Mouse (Mus musculus) liver, embryonic 15.5 days (tissue): ENCODE data around the gene Cenpt. TPM values are rescaled to one million over a fixed set of nuclear protein-coding genes. Genes with fewer than 3 reads are reported as not detected.
"Not testable (repeated sequence)": the region's sequence is repeated elsewhere in the genome, so short reads cannot be mapped to it uniquely, and the experiment has no call there.

Experiments used
- ATAC-seq: fragments of 200-750 bp; cut with Nextera tagmentation; 2 replicates; pipeline ENCODE4 v1.8.0; 2017; ENCODE audit warnings: moderate number of reproducible peaks, mild to moderate bottlenecking, moderate library complexity; ENCODE audit not compliant: insufficient read depth
- H3K27ac ChIP-seq: fragments of 300-500 bp; sonication (generic); replicated peaks from 2 replicates; pipeline ENCODE4 v1.5.1; 2015; ENCODE audit warnings: mild to moderate bottlenecking, inconsistent platforms
- H3K27me3 ChIP-seq: fragments of 300-500 bp; sonication (generic); 2 replicates; pipeline ENCODE4 v1.6.1; 2015; ENCODE audit warnings: mild to moderate bottlenecking, inconsistent platforms
- H3K36me3 ChIP-seq: fragments of 300-500 bp; sonication (generic); replicated peaks from 2 replicates; pipeline ENCODE4 v1.6.1; 2015; ENCODE audit warnings: moderate library complexity, mild to moderate bottlenecking, inconsistent platforms
- H3K4me1 ChIP-seq: fragments of 300-500 bp; sonication (generic); replicated peaks from 2 replicates; pipeline ENCODE4 v1.6.1; 2015; ENCODE audit warnings: inconsistent platforms
- H3K4me2 ChIP-seq: fragments of 300-500 bp; sonication (generic); 2 replicates; pipeline ENCODE4 v1.6.1; 2015; ENCODE audit warnings: moderate library complexity, mild to moderate bottlenecking, inconsistent platforms
- H3K4me3 ChIP-seq: fragments of 300-500 bp; sonication (generic); replicated peaks from 2 replicates; pipeline ENCODE4 v1.5.1; 2015; ENCODE audit warnings: mild to moderate bottlenecking, inconsistent platforms
- H3K9ac ChIP-seq: fragments of 300-500 bp; sonication (generic); 2 replicates; pipeline ENCODE4 v1.6.1; 2015; ENCODE audit warnings: moderate library complexity, mild to moderate bottlenecking, inconsistent platforms
- H3K9me3 ChIP-seq: fragments of 300-500 bp; sonication (generic); replicated peaks from 2 replicates; pipeline ENCODE4 v1.6.1; 2016; ENCODE audit warnings: inconsistent platforms
- WGBS: fragments of 180-500 bp; shearing (Covaris S2); methylation state at CpG from one replicate; pipeline ENCODE4 v1.1.7; 2015; ENCODE audit warnings: mixed read lengths; ENCODE audit not compliant: insufficient replicate concordance; 5-methylcytosine and 5-hydroxymethylcytosine counted together
- polyA plus RNA-seq: library from polyadenylated mRNA; unstranded; fragments of >200 nt; fragmentation: Nextera tagmentation; extraction: Ambion mirVana; gene quantifications from 2 replicates; pipeline ENCODE4 v1.2.1, GENCODE M21; 2015

Cenpt gene
- polyA plus RNA-seq, 1 experiment from 2014 or later = 22.7 TPM

GRCm38 (mm10) chr8:105852146-105852729 lies 840 bp downstream of the Cenpt start:
- Histone ChIP-seq H3K9ac (no peak overlapping the region), H3K27me3 (no peaks in the 10 kb centered on the region), H3K4me3 (peak overlapping the region; percentile 80), H3K9me3 (no peaks in the 10 kb centered on the region), H3K27ac (peak overlapping the region; percentile 14; the same call in 1 of the 2 replicates), H3K36me3 (peaks cover 26% of the 10 kb centered on the region), H3K4me2 (peak overlapping the region; percentile 77), H3K4me1 (peaks cover 48% of the 10 kb centered on the region)
- WGBS = 73% methylated on average over 12 of the region's 12 CpGs
- ATAC-seq = no peak

GRCm38 (mm10) chr8:105851651-105852143 lies 1.4 kb downstream of the Cenpt start:
- H3K27ac ChIP-seq = peak overlapping the region; percentile 89
- peaks cover 47% of the 10 kb centered on the region for H3K4me1 ChIP-seq
- peak overlapping the region; percentile 80 for H3K4me3 ChIP-seq
- H3K27me3 ChIP-seq = no peaks in the 10 kb centered on the region
- H3K9ac ChIP-seq = peak overlapping the region; percentile 74
- peak; percentile 62 for ATAC-seq
- peak overlapping the region; percentile 77 for H3K4me2 ChIP-seq
- H3K9me3 ChIP-seq = no peaks in the 10 kb centered on the region
- WGBS = under 1% methylated on average over 34 of the region's 34 CpGs
- peaks cover 31% of the 10 kb centered on the region for H3K36me3 ChIP-seq

GRCm38 (mm10) chr8:105850611-105851010 lies 2.5 kb downstream of the Cenpt start:
- Histone ChIP-seq H3K9me3 (no peaks in the 10 kb centered on the region), H3K27me3 (no peaks in the 10 kb centered on the region), H3K27ac (peak overlapping the region; percentile 38; the same call in 1 of the 2 replicates), H3K36me3 (peaks cover 42% of the 10 kb centered on the region), H3K4me2 (peak overlapping the region; percentile 62), H3K4me1 (peaks cover 41% of the 10 kb centered on the region), H3K4me3 (peak overlapping the region; percentile 48), H3K9ac (peak overlapping the region; percentile 40)
- WGBS = 67% methylated on average over 7 of the region's 7 CpGs
- ATAC-seq = no peak

GRCm38 (mm10) chr8:105850014-105850413 lies 3.1 kb downstream of the Cenpt start:
- Histone ChIP-seq H3K27me3 (no peaks in the 10 kb centered on the region), H3K4me2 (peak overlapping the region; percentile 62), H3K9ac (peak overlapping the region; percentile 40; the same call in 1 of the 2 replicates), H3K4me3 (no peak overlapping the region), H3K27ac (peak overlapping the region; percentile 38; the same call in 1 of the 2 replicates), H3K4me1 (peaks cover 36% of the 10 kb centered on the region), H3K36me3 (peaks cover 48% of the 10 kb centered on the region), H3K9me3 (no peaks in the 10 kb centered on the region)
- WGBS = 81% methylated on average over 4 of the region's 4 CpGs
- no peak for ATAC-seq

GRCm38 (mm10) chr8:105846678-105847077 lies 6.4 kb downstream of the Cenpt start:
- Histone ChIP-seq H3K27me3 (no peaks in the 10 kb centered on the region), H3K36me3 (peaks cover 66% of the 10 kb centered on the region), H3K9ac (no peak overlapping the region), H3K9me3 (no peaks in the 10 kb centered on the region), H3K4me2 (no peak overlapping the region), H3K4me3 (no peak overlapping the region), H3K27ac (no peak overlapping the region), H3K4me1 (peaks cover 24% of the 10 kb centered on the region)
- no peak for ATAC-seq
- WGBS = 41% methylated on average over 11 of the region's 11 CpGs

GRCm38 (mm10) chr8:105839209-105839608 lies 13.9 kb downstream of the Cenpt start:
- Histone ChIP-seq H3K27me3 (0 out of 2 replicates have a peak, but pooled peaks cover 5% of the 10 kb centered on the region), H3K4me1 (peaks cover 13% of the 10 kb centered on the region), H3K9ac (no peak overlapping the region), H3K4me2 (no peak overlapping the region), H3K27ac (no peak overlapping the region), H3K4me3 (no peak overlapping the region), H3K36me3 (peaks cover 10% of the 10 kb centered on the region), H3K9me3 (no peaks in the 10 kb centered on the region)
- ATAC-seq = no peak
- WGBS = 62% methylated on average over 5 of the region's 5 CpGs

- Histone ChIP-seq H3K9me3 (no peaks in the 10 kb centered on the region), H3K4me1 (peaks cover 26% of the 10 kb centered on the region), H3K27me3 (0 out of 2 replicates have a peak, but pooled peaks cover 5% of the 10 kb centered on the region), H3K36me3 (no peaks in the 10 kb centered on the region; the same call in 1 of the 2 replicates), H3K4me3 (no peak overlapping the region), H3K4me2 (no peak overlapping the region), H3K9ac (no peak overlapping the region), H3K27ac (no peak overlapping the region)
- ATAC-seq = no peak
- 72% methylated on average over 6 of the region's 6 CpGs for WGBS
These were observed 16.1 kb downstream of the Cenpt start for GRCm38 (mm10) chr8:105836991-105837390.

- H3K36me3 ChIP-seq = no peaks in the 10 kb centered on the region
- ATAC-seq = peak; percentile 36
- no peaks in the 10 kb centered on the region for H3K9me3 ChIP-seq
- H3K4me3 ChIP-seq = no peak overlapping the region
- peaks cover 36% of the 10 kb centered on the region for H3K4me1 ChIP-seq
- 18% methylated on average over 11 of the region's 11 CpGs for WGBS
- H3K27ac ChIP-seq = peak overlapping the region; percentile 54
- no peak overlapping the region; the same call in 1 of the 2 replicates for H3K9ac ChIP-seq
- H3K27me3 ChIP-seq = 0 out of 2 replicates have a peak, but pooled peaks cover 5% of the 10 kb centered on the region
- H3K4me2 ChIP-seq = peak overlapping the region; percentile 29; the same call in 1 of the 2 replicates
These were observed 17.8 kb downstream of the Cenpt start for GRCm38 (mm10) chr8:105835318-105835717.

GRCm38 (mm10) chr8:105833740-105834139 lies 19.3 kb downstream of the Cenpt start:
- 44% methylated on average over 2 of the region's 2 CpGs for WGBS
- not testable (repeated sequence) for H3K36me3 ChIP-seq, H3K9me3 ChIP-seq, H3K27me3 ChIP-seq
- peak overlapping the region; percentile 66 for H3K9ac ChIP-seq
- H3K4me1 ChIP-seq = peaks cover 50% of the 10 kb centered on the region
- H3K4me3 ChIP-seq = peak overlapping the region; percentile 58
- H3K27ac ChIP-seq = peak overlapping the region; percentile 93
- peak; percentile 43; the same call in 1 of the 2 replicates for ATAC-seq
- H3K4me2 ChIP-seq = peak overlapping the region; percentile 61

GRCm38 (mm10) chr8:105826861-105827848 lies 25.9 kb downstream of the Cenpt start, which contains the start of the genes Ranbp10 and Tsnaxip1:
Gene Ranbp10, minus strand, starts transcription at chr8:105827350.
Gene Tsnaxip1, plus strand, starts transcription at chr8:105827731.
- peak; percentile 93 for ATAC-seq
- H3K27ac ChIP-seq = peak within 1 kb of the TSS; percentile 99
- peak within 1 kb of the TSS; percentile 88 for H3K9ac ChIP-seq
- no peaks in the 10 kb centered on the region for H3K27me3 ChIP-seq
- peaks cover 68% of the 10 kb centered on the region for H3K4me1 ChIP-seq
- H3K36me3 ChIP-seq = peaks cover 41% of the 10 kb centered on the region
- under 1% methylated on average over 52 of the region's 52 CpGs for WGBS
- H3K4me2 ChIP-seq = peak within 1 kb of the TSS; percentile 74
- H3K4me3 ChIP-seq = peak within 1 kb of the TSS; percentile 76
- no peaks in the 10 kb centered on the region for H3K9me3 ChIP-seq
